Mouse (Mus musculus): ENCODE results near the gene Hmgxb4. TPM values are rescaled to one million over a fixed set of nuclear protein-coding genes. Genes with fewer than 3 reads are reported as not detected.

Gene Hmgxb4
- total RNA-seq, 2 experiments from 2014 or later: 15.2 to 16.0 TPM

DNA sequence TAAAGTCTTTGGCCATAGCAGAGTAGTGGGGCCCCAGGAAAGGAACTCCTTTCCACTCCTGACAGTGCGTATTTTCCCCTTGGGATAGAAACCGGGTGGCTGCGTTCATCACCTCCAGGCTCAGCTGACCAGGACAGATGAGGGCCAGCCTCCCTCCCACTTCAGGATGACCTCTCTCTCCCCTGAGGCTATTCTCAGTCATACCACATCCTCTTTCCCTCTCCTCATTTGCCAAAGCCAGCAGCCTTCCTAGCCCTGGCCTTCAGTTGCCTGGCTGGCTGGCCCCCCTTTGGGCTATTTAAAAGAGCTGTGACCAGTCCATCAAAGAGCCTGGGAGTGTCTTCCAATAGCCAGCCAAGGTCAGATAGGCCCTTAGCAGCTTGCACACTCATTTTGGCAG lies 70.1 kb downstream of the Hmgxb4 start:
- DNase-seq: peak in 1 of 2 experiments; percentile 51
- intact Hi-C loops (cut with DNase I): no loop called here

GRCm38 (mm10) chr8:75064790-75065189 lies 71.6 kb downstream of the Hmgxb4 start:
- intact Hi-C loops (cut with DNase I): no loop called here
- DNase-seq: no peak

DNA sequence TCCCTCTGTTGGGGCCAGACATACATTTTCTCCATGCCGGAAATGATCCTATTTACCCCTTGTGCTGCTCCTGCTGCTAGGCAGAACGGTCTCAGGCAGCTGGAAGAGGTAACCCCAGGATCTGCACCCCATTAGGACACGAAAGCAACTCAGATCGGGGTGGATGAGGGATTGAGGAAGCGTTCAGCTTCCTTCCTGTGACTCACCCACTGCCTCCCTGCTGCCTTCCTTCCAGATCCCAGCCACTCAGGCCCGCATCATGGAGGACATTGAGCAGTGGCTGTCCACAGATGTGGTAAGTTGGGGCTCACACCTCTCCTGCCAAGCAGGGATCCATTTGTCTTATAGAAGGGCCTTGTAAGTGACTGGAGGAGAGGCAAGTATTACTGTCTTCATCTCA lies 74.1 kb downstream of the Hmgxb4 start:
- no peak for DNase-seq
- intact Hi-C loops (cut with DNase I): no loop called here

DNA sequence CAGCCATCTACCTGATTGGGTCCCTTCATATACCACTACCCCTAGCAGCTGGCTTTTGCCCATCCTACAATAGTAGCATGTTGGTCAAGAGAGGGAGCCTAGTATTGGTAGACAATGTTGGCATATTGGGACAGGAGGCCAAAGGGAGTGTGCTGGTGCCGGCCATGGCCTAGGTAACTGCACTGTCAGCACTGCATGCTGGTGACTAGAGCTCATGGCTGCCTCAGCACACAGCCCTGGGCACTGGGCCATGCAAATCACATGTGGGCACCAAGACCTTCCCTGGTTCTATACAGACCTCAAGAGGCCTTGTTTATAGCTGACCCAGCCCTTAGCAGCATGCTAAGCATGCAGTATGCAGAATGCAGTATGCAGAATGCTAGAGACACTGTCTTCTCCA lies 77.1 kb downstream of the Hmgxb4 start:
- DNase-seq: no peak
- intact Hi-C loops (cut with DNase I): loop anchor here (5.0 kb wide), 1 partner anchor 147 kb away; no protein-coding TSS in a partner anchor

DNA sequence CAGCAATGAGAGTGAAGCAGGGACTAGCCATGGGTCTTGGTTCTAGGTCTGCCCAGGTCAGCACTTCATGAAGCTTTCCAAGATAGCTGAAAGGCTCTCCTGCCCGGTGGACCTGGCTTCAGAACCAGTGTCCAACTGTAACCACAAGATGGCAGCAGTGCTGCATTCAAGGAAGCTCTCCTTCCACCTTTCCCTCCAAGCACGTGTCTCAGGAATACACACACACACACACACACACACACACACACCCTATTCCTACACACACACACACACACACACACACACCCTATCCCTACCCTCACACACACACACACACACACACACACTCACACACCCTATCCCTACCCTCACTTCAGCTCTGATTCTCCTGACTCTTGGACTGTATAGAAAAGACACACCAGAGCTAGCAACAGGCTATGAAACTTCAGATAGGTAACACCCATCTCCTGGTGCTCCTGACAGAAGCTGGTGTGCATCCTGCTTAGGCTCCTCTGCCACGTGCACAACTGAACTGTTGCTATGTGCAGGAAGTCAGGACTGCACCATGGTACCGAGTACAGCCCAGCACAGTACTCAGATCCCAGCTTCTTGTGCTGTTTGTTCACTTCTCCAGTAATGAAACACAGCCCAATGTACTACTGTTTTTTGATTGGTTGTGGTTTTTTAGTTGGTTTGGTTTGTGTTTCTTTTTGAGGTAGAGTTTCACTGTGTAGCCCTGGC lies 78.6 kb downstream of the Hmgxb4 start:
- intact Hi-C loops (cut with DNase I): loop anchor here (1.0 to 5.0 kb wide), 2 partner anchors 37 to 146 kb away; no protein-coding TSS in a partner anchor
- peak; percentile 79 to 89 for DNase-seq

- intact Hi-C loops (cut with DNase I): loop anchor here (5.0 kb wide), 1 partner anchor 142 kb away; no protein-coding TSS in a partner anchor
- no peak for DNase-seq
Observed at GRCm38 (mm10) chr8:75074876-75075275, 81.7 kb downstream of the Hmgxb4 start.

- intact Hi-C loops (cut with DNase I): no loop called here
- no peak for DNase-seq
Observed at GRCm38 (mm10) chr8:75078215-75078614, 85.1 kb downstream of the Hmgxb4 start.

- intact Hi-C loops (cut with DNase I): no loop called here
- DNase-seq: no peak
Observed at GRCm38 (mm10) chr8:75078851-75079250, 85.7 kb downstream of the Hmgxb4 start.

Other genes starting within 250 kb of the Hmgxb4 start
- under 1 TPM in 1 of 2 experiments, not detected in 1; 0.24 TPM for gene Isx, start 120.2 kb upstream of the Hmgxb4 start, total RNA-seq (2021)
- gene Tom1, start 40.3 kb downstream of the Hmgxb4 start, total RNA-seq (2021): 10 to 100 TPM; 56.5 to 56.6 TPM
- gene Hmox1, start 100.3 kb downstream of the Hmgxb4 start, total RNA-seq (2021): 10 to 100 TPM; 13.6 to 15.0 TPM
- gene Mcm5, start 116.2 kb downstream of the Hmgxb4 start, total RNA-seq (2021): 10 to 100 TPM in 1 of 2 experiments, 1 to 10 TPM in 1; 5.8 to 11.7 TPM
- 1 to 10 TPM; 2.2 to 2.5 TPM for gene Rasd2, start 220.6 kb downstream of the Hmgxb4 start, total RNA-seq (2021)